Mouse (Mus musculus) intestine, embryonic 14.5 days (tissue): ENCODE data around the gene Wdr72. TPM values are rescaled to one million over a fixed set of nuclear protein-coding genes. Genes with fewer than 3 reads are reported as not detected.

ENCODE experiments used
- ATAC-seq: fragments of 200-750 bp; cut with Nextera tagmentation; replicated peaks from 2 replicates; pipeline ENCODE4 v1.8.0; 2017; ENCODE audit warnings: low read depth, moderate number of reproducible peaks, moderate TSS enrichment, moderate library complexity; ENCODE audit not compliant: low FRiP score, low TSS enrichment
- DNase-seq: peaks from one replicate; pipeline ENCODE4 v3.0.0-alpha.2; 2018; ENCODE audit warnings: low spot score
- H3K27ac ChIP-seq: fragments of 300-500 bp; sonication (generic); 2 replicates; pipeline ENCODE4 v1.5.1; 2014; ENCODE audit warnings: low read depth, mild to moderate bottlenecking, control low read depth
- H3K27me3 ChIP-seq: fragments of 300-500 bp; sonication (generic); replicated peaks from 2 replicates; pipeline ENCODE4 v1.6.1; 2014; ENCODE audit warnings: low read length, control low read depth; ENCODE audit not compliant: control insufficient read depth, insufficient read depth
- H3K36me3 ChIP-seq: fragments of 300-500 bp; sonication (generic); 2 replicates; pipeline ENCODE4 v1.6.1; 2014; ENCODE audit warnings: low read length, control low read depth; ENCODE audit not compliant: control insufficient read depth, insufficient read depth
- H3K4me1 ChIP-seq: fragments of 300-500 bp; sonication (generic); replicated peaks from 2 replicates; pipeline ENCODE4 v1.6.1; 2014; ENCODE audit warnings: low read length, control low read depth, mixed read lengths; ENCODE audit not compliant: control insufficient read depth, insufficient read depth
- H3K4me2 ChIP-seq: fragments of 300-500 bp; sonication (generic); 2 replicates; pipeline ENCODE4 v1.6.1; 2014; ENCODE audit warnings: low read length
- H3K4me3 ChIP-seq: fragments of 300-500 bp; sonication (generic); 2 replicates; pipeline ENCODE4 v1.5.1; 2014; ENCODE audit warnings: low read depth, low read length, control low read depth, mixed read lengths
- H3K9ac ChIP-seq: fragments of 300-500 bp; sonication (generic); 2 replicates; pipeline ENCODE4 v1.6.1; 2014; ENCODE audit warnings: mild to moderate bottlenecking, low read length
- H3K9me3 ChIP-seq: fragments of 300-500 bp; sonication (generic); 2 replicates; pipeline ENCODE4 v1.6.1; 2016; ENCODE audit warnings: low read length, control low read depth; ENCODE audit not compliant: control insufficient read depth
- WGBS: fragments of 180-500 bp; shearing (Covaris S2); extraction: QIAGEN DNeasy Blood & Tissue Kit; methylation state at CpG from one replicate; pipeline ENCODE4 v1.1.7; 2014; 5-methylcytosine and 5-hydroxymethylcytosine counted together
- polyA plus RNA-seq: library from polyadenylated mRNA; unstranded; fragments of >200 nt; fragmentation: Nextera tagmentation; extraction: Ambion mirVana; gene quantifications from 2 replicates; pipeline ENCODE4 v1.2.1, GENCODE M21; 2014

The Wdr72 gene
- polyA plus RNA-seq: 0.17 and 0.24 TPM in 2 replicates

DNA sequence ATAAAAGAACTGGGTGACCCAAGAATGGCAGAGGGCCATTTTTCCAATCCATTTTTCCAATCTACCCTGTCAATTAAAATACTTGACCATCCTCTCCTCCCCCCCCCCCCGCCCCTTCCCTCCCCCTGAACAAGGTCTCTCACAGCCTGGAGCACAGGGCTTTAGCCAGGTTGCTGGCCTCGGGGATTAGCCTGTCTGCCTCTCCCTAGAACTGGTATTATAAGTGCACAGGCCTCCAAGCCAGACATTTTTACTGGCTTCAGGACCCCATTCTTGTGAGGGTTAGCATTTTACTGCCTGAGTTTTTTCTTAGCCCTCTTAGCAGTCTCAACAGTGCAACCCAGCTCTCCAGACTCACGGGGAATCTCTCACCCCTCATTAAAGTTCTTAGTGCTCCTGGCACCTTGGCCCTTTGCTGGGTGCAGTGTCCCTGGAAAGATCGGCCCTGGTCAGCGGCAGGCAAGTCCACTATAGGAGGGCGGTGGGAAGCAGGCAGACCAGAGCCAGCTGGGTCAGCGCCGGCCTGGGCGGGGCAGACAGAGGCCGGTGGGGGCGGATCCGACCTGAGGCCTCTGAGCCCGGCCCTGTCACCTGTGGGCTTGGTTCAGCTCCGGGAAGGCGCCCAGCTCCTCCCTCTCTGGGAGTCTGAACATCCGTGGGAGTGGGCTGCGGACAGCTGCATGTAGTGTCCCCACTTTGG, at the start of gene Wdr72:
Gene Wdr72, plus strand, starts transcription at position 596 of the 700 bp plus-strand sequence.
- ATAC-seq: 0 out of 2 replicates have a peak, but pooled peaks have one; percentile 75
- H3K27ac ChIP-seq: no peak within 1 kb of the TSS
- peak; percentile 63 for DNase-seq
- no peaks in the 10 kb centered on the region for H3K9me3 ChIP-seq
- H3K4me3 ChIP-seq: peak within 1 kb of the TSS; percentile 28
- peak within 1 kb of the TSS; percentile 25; the same call in 1 of the 2 replicates for H3K9ac ChIP-seq
- WGBS: 4% methylated on average over 17 of the region's 17 CpGs
- peak within 1 kb of the TSS; percentile 61 for H3K4me2 ChIP-seq
- H3K4me1 ChIP-seq: 0 out of 2 replicates have a peak, but pooled peaks cover 4% of the 10 kb centered on the region
- no peaks in the 10 kb centered on the region for H3K27me3 ChIP-seq
- H3K36me3 ChIP-seq: no peaks in the 10 kb centered on the region

DNA sequence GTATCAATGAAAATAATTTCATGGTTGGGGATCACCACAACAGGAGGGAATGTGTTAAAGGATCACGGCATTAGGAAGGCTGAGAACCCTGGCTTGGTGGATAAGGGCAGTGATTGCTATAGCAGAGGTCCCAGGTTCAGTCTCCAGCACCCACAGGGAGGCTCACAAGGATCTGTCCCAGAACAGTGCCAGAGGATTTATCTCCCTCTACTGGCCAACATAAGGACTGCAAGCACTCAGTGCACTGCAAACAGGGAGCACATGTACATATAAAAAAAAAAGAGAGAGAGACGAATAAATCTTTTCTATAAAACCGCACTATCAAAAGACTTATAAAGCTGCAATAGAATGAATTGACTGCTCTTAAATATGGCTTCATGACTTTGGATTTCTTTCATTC, 43.9 kb upstream of the Wdr72 start:
- no peak overlapping the region for H3K9ac ChIP-seq
- no peaks in the 10 kb centered on the region for H3K27me3 ChIP-seq
- H3K4me1 ChIP-seq: no peaks in the 10 kb centered on the region
- no peaks in the 10 kb centered on the region for H3K36me3 ChIP-seq
- WGBS: 83% methylated on average over 3 of the region's 3 CpGs
- no peak overlapping the region for H3K27ac ChIP-seq
- H3K9me3 ChIP-seq: no peaks in the 10 kb centered on the region
- no peak overlapping the region for H3K4me3 ChIP-seq
- ATAC-seq (no peak), DNase-seq (no peak)
- no peak overlapping the region for H3K4me2 ChIP-seq

DNA sequence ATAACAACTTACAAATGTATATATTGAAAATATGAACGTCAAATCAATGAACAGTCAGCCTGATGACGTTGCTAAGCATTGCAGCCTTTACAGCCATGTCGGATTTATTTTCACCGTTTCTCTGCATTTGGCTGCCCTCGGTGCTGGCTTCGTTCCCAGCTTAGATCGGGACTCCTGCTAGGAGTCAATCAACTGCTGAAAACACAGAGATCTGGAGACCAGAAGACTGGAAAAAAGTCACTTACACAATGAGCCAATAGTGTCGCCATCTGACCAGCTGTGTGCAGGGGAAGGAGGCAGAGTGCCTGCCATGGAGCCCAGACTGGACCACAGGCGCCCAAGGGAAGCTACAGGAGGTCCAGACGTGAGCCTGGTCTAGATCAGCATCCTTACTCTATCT, 43.4 kb upstream of the Wdr72 start:
- H3K9me3 ChIP-seq: no peaks in the 10 kb centered on the region
- H3K36me3 ChIP-seq: no peaks in the 10 kb centered on the region
- H3K9ac ChIP-seq: no peak overlapping the region
- no peak overlapping the region for H3K4me2 ChIP-seq
- DNase-seq: no peak
- no peaks in the 10 kb centered on the region for H3K27me3 ChIP-seq
- no peak for ATAC-seq
- WGBS: 72% methylated on average over 10 of the region's 10 CpGs
- no peak overlapping the region for H3K27ac ChIP-seq
- H3K4me1 ChIP-seq: no peaks in the 10 kb centered on the region
- H3K4me3 ChIP-seq: no peak overlapping the region

DNA sequence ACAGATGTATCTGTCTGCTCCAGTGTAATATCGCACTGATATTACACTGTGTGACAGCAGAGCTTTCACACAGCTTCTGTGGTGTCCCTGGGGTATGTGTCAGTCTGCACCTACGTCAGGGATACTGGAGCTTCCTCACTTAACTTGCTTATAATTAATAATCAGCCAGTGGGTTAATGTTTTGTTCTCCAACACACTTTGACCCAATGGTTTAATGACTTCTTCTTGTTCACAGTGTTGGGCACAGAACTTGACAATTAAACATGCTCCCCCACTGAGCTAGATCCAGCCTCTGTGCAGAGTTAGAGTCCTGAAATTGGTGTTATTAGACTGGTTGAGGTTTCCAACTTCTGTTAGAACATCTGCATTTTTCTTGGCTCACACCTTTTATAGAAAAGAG, 34.2 kb upstream of the Wdr72 start:
- Histone ChIP-seq H3K4me2 (no peak overlapping the region), H3K9me3 (no peaks in the 10 kb centered on the region), H3K9ac (no peak overlapping the region), H3K27ac (no peak overlapping the region), H3K36me3 (no peaks in the 10 kb centered on the region), H3K27me3 (no peaks in the 10 kb centered on the region), H3K4me1 (no peaks in the 10 kb centered on the region), H3K4me3 (no peak overlapping the region)
- no peak for ATAC-seq
- WGBS: 65% methylated on average over 2 of the region's 2 CpGs
- no peak for DNase-seq

DNA sequence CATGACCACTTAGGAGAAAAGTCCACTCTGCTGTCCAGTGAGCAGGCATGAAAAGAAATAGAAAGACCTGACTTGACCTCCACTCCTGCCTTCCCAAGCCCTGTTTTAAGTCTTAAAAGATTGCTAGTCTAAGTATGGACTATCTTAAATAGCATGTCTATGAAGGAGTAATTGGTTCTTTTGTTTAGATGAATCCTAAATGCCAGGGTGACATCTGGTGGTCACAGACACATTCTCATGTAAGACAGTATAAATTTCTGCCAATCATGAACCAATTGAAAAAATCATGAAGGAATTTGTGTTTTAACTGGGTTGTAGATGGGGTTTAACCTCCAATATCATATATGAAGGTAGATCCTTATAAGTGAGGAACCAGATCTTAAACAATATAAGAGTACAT, 31.7 kb upstream of the Wdr72 start:
- no peak overlapping the region for H3K4me3 ChIP-seq
- H3K9me3 ChIP-seq: no peaks in the 10 kb centered on the region
- H3K36me3 ChIP-seq: no peaks in the 10 kb centered on the region
- H3K27me3 ChIP-seq: no peaks in the 10 kb centered on the region
- DNase-seq: no peak
- H3K4me1 ChIP-seq: no peaks in the 10 kb centered on the region
- no peak overlapping the region for H3K27ac ChIP-seq
- no peak overlapping the region for H3K9ac ChIP-seq
- H3K4me2 ChIP-seq: no peak overlapping the region
- ATAC-seq: no peak

DNA sequence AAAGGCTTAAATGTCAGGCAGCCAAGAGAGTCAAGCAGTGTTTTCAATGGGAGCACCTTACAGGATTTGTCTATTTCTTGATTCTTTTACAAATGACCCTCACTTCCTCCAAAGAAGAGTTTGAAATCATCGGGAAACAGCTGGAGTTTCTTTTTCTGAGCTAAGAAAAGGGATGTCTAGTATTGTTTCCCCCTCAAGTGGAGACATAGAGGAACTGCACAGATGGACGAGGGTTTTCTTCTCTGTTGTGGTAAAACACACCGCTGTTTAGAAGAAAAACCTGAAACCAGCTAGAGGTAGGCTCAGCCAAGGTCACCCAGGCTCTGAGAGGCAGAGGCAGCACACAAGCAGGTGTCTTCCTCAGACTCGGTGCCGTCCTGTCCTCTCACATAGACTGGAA, 29.9 kb upstream of the Wdr72 start:
- WGBS: 36% methylated on average over 5 of the region's 5 CpGs
- Histone ChIP-seq H3K36me3 (no peaks in the 10 kb centered on the region), H3K4me1 (no peaks in the 10 kb centered on the region), H3K4me2 (no peak overlapping the region), H3K27me3 (no peaks in the 10 kb centered on the region), H3K4me3 (no peak overlapping the region), H3K27ac (no peak overlapping the region), H3K9me3 (no peaks in the 10 kb centered on the region), H3K9ac (no peak overlapping the region)
- ATAC-seq (no peak), DNase-seq (no peak)

DNA sequence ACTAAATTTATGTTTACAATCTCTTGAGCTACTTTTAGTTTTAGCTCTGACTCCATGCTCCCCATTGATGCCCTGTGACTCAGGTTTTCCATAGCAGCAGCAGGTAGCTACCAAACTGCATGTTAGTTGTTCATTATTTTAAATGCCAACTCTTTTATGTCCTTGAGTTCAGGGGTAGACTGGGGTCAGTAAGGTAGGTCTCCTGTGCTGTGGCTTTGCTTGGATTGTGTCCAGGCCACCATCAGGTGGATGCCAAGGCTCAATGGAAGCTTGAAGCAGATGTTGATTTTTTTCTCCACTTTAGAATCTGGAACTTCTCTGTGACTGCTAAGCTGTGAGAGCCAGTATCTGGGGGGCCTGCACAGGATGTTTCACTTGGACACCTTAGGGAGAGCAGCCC, 8.6 kb upstream of the Wdr72 start:
- Histone ChIP-seq H3K4me2 (no peak overlapping the region), H3K9me3 (no peaks in the 10 kb centered on the region), H3K27me3 (no peaks in the 10 kb centered on the region), H3K27ac (no peak overlapping the region), H3K9ac (no peak overlapping the region), H3K4me3 (no peak overlapping the region), H3K4me1 (no peaks in the 10 kb centered on the region), H3K36me3 (no peaks in the 10 kb centered on the region)
- no peak for ATAC-seq
- no peak for DNase-seq

DNA sequence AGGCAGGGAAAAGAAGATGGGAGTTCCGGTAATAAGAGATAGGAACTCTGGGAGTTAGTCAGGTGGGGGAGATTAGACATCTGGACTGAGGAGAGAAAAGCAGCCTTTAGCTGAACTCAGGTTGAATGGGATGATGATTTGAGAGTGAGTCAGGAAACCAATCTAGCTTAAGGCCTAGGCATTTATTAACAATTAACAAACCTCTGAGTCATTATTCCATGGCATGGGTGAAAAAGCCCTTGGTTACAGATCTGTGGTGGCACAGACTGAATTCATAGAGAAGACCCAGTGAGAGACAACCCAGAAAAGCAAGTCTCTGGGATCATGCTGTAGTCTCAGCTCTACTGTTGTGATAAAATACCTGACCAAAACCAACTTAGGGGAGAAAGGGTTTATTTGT, 7.5 kb upstream of the Wdr72 start:
- no peak for ATAC-seq
- no peak overlapping the region for H3K27ac ChIP-seq
- DNase-seq: no peak
- no peaks in the 10 kb centered on the region for H3K4me1 ChIP-seq
- no peak overlapping the region for H3K9ac ChIP-seq
- no peak overlapping the region for H3K4me3 ChIP-seq
- H3K36me3 ChIP-seq: no peaks in the 10 kb centered on the region
- H3K9me3 ChIP-seq: no peaks in the 10 kb centered on the region
- WGBS: 90% methylated on average over 1 of the region's 1 CpGs
- no peak overlapping the region for H3K4me2 ChIP-seq
- no peaks in the 10 kb centered on the region for H3K27me3 ChIP-seq

DNA sequence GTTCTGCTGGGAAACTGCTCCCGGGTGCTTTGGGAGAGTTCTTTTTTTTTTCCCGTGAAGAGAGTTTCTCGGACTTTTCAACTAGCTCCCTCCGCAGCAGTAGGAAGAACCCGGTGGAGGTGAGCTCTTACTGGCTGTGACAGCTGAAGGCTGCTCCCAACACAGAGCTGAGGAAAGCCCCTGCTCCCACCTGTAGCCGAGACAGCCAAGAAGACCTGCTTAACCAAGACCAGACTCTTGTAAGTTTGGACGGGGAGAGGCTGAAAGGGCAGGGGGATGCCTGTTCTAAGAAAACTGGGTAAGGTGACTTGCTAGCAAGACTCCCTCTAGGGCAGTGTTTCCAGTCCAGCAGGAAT, 283 bp downstream of the Wdr72 start:
- Histone ChIP-seq H3K4me2 (peak overlapping the region; percentile 61), H3K27me3 (no peaks in the 10 kb centered on the region), H3K9me3 (no peaks in the 10 kb centered on the region), H3K4me3 (peak overlapping the region; percentile 28), H3K4me1 (0 out of 2 replicates have a peak, but pooled peaks cover 4% of the 10 kb centered on the region), H3K9ac (peak overlapping the region; percentile 25; the same call in 1 of the 2 replicates), H3K27ac (no peak overlapping the region), H3K36me3 (no peaks in the 10 kb centered on the region)
- peak; percentile 62 for DNase-seq
- 1% methylated on average over 7 of the region's 7 CpGs for WGBS
- ATAC-seq: 0 out of 2 replicates have a peak, but pooled peaks have one; percentile 27
